Mouse (Mus musculus) lung, postnatal 14 days (tissue): ENCODE measurements at regions not wholly inside any gene's neighbourhood (a gene's known extent, or its start where the extent isn't known, plus 50 kb on each side); places are given as distances from the start of the nearest gene placed in this dataset.

Source experiments
- DNase-seq: peaks from one replicate; pipeline ENCODE4 v3.0.0; 2021

DNA sequence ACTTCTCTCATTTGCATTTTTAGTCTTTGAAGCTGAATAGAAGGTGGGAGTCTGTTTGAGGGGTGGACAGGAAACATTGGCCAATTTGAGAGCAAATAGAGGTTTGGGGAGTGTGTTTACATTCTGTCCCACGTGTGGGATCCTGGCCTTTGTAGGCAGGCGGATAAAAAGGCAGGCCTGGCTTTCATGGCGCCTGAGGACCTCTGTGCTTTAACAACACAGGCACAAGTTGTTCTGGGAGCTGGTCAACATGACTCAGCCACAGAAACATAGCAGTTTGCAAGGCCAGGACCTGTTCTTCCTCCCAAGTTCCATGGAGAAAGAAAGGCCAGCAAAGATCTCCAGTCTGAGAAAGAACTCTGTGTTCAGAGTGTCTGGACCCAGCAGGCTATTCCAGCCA, 1130.7 kb downstream of the Gsdmc2 start:
- no peak for DNase-seq

DNA sequence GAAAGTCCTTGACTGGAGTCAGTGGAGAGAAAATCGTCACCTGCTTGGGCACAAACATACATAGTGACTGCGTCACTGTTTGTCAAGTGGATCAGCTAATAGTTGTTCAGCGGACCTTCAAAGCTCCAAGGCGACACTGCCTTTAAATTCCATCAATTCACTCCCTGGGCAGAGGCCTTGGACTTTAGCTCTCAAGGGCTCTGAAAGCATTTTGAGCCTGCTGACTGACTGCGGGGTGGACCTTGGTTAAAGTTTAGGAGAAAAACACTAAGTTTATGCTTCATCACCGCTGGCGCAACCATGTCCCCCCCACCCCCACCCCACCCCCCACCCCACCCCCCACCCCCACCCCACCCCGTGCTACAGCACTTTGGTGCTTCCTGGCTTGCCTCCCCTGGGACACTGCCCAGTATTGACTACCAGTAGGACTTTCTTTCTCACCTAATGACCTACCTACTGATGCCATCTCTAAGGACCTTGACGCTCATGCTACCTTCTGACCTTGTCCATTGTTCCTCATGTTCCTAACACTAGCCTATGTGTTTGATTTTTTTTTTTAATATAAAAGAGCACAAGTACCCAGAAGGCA, 1132.3 kb downstream of the Gsdmc2 start:
- no peak for DNase-seq

DNA sequence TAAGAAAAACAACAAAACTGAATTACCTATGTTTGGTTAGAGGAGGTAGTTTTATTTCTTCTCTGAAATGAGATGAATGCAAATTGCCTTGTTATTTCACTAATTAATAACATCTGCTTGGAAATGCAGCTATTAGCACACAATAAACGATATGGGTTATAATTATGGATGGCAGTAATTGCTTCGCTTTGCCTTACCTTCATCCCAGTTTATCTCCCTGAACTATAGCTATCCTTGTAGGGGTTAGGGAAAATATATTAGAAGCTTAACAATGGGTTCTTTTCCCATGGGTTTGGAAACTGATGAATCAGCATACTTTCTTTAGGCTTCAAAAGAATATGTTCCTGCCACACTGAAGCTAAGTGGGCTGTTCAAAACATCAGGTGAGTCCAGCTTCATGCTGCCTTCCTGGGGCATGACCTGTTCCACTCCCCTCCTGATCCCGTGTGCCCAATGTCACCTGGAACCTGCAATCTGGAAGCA, 1132.9 kb downstream of the Gsdmc2 start:
- no peak for DNase-seq

DNA sequence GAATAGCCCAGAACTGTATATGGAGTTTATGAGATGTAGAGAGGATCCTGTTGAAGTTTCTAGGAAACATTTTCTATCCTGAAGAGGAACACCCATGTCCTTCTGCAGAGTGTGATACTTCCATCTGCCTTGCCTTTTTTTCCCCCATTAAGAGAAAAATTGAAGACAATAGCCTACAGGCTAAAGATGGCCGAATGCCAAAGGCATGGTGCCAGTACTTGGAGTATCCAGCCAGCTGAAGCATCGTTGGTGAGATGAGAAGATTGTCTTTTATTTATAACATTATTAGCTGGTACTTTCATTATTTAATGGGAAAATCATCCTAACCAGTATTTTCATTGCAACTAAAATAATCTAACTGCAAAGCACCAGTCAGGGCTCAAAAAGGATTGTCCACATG, 1135.4 kb downstream of the Gsdmc2 start:
- peak; percentile 17 for DNase-seq

DNA sequence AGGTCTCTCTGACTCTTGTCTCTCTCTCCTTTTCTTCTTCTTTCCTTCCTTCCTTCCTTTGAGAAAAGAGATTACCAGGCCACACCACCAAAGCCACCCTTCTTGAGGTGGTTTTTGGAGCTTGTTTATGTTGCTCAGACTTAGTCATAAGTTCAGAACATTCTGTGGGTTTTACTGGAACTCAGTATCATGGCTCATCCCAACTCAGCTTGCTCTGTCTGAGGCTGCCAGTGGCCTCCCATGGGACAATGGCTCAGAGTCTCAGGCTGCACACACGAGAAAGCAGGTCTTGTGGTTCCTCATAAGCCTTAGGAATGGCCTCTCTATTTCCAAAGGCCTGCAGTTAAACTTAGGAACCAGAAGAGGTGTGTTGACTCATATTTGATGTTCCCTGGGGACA, 1146.4 kb downstream of the Gsdmc2 start:
- DNase-seq, result no peak

DNA sequence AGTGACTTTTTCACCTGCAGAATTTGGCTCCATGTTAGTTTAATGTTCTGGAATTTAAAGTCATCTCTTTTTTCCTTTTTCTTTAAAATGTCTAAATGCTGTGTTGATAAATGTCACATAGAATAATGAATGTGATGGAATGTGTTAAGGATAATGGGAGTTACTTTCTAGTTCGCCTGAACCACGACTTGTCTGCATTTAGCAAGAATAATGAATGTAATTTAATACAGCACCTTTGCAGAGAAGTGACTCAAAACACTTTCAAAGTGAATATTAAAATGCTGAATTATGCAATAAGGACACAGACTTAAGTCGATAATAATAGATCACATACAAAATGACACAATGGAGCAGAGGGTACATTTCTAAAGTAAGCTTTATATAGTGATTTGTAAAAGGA, 1150.2 kb downstream of the Gsdmc2 start:
- DNase-seq, result no peak

DNA sequence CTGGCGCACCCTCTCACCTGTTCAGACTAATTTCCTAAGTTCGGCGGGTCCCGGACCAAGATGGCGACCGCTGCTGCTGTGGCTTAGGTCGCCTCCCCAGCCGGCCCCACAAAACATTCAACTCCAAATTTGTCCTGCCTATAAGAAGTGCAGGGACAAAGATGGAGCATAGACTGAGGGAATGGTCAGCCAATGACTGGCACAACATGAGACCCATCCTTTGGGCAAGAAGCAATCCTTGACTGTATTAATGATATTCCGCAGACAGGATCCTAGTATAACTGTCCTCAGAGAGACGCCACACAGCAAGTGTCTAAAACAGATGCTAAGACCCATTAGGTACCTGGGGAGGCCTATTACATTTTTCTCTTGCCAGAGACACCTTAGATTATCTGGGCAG, 1151.3 kb downstream of the Gsdmc2 start:
- no peak for DNase-seq

DNA sequence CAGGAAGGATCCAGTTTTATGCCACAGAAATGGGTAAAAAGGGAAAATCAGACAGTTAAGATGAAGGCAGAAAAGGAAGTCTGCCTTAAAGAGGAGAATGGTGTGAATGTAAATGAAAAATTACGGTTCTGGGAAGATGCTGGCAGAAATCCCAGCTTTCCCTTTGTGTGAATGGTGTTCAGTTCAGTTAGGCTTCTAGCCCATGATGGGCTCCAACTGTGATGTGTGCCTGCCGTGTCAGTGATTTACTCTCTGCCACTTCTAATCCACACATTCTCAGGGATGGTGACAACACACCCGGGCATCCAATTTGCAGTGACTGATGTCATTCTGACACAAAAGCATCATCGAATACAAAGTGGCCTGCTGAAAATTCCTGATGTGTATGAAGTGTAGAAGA, 1171.6 kb downstream of the Gsdmc2 start:
- no peak for DNase-seq

DNA sequence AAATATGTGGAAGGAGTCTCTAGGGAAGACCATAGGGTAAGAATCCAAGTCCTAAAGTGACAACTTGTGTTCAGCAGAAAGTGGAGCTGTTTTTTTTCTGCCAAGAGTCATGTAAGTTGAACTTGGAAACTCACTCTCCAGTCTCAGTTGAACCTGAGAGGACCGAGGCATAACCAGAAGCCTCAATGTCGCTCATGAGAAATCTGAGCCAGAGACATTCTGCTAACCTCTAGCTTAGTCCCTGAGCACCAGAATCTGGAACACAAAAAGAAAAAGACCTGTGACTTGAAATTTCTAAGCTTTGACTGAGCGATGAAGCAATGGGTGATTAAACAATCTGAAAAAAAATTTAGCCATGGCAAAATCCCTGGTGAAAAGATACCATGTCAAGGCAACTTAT, 1175.0 kb downstream of the Gsdmc2 start:
- DNase-seq, result no peak

DNA sequence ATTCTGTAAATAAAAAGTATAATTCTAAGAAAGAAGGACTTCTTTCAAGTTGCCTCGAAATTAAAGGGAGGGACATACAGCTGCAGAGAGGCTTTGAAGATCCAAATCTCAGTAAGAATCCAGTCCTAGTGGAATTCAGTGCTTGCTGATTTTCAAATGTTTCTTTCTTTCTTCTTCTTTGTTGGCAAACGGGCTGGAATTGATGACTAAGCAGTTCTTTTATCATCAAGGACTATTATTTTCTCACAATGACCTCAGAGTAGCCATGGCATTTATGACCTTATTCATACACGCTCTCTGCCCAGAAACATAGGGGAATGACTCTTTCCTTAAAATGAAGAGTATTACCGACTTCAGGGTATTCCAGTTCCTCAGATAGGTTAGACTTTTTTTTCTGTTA, 1185.9 kb downstream of the Gsdmc2 start:
- no peak for DNase-seq

DNA sequence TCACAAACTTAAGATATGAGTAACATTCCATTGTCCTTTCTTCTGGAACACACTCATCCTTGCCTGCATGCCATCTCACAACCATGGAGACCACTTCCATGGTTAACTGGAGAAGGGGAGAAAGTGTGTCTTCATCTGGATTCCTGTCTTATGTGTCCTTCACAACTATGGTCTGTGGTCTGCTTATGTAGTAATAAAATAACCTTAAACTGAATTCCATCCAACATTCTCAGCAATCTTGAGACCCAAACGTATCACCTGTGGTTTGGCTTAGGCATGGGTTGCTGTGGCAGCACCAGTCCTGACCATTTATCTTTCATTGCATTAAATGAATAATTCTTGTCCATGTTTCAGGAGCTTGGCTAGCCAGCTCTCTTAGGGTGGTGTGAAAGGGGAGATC, 1186.3 kb downstream of the Gsdmc2 start:
- DNase-seq, result no peak

DNA sequence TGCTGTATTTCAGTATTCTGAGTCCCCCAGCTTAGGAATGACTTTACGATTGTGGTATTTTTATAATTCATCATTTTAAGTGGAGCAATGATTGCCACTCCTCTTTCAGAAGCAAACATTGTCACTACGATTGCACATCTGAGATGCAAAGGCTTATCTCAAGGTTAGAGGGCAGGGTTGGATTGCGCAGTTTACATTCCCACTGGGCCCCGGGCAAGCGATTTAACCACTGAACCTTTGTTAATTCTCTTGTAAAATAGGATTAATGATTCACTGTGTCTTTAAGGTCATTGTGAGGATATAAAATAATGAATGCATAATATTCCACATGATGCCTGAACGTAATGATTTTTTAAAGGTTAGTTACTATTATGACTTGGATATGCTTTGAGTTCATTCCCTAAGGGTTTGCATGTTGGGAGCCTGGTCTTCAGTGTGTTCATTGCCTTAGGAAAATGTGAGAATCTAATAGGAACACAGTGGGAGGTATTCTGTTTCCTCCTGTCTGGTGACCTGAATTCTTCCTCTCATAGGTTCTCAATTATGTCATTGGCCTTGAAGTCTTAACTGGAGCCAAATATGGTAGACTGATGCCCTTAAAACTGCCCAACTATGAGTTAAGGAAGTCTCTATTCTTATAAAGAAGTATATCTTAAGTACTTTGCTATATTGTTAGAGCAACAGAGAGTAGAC, 1198.4 kb downstream of the Gsdmc2 start:
- no peak for DNase-seq

DNA sequence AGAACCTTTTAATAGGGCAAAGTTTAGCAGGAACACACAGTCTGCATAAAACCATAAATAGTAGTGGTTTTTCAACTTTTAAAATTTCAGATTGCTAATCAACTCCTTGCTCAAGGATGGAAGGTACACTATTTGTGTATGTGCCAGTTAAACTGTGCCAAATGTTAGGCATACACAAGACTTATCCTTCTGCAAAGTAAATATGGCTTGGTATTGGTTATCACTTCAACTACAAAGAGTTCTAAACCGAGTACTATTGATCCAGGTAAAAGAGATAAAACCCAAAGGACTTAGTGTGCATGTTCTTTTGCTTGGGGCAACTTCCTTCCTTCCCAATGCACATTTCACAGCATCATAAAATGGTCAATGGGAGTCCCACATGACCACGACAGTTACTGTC, 1200.2 kb downstream of the Gsdmc2 start:
- no peak for DNase-seq

DNA sequence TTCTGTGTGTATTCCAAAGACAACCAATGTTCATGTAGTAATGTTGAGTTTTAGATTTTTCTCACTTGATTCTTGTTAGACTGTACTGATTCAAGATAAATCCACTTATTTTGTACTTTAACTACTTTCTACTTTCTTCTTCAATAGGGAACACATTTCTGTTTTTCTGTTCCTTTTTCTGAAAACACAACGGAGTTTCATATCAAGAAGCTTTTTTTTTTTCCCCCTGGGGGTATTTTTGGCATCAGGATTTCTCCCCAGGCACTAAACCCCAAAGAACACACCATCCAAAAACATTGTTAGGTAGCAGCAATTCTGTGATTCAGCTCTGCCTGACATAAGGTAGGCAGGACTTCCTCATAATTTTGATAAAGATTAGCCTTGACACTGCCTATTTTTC, 1200.7 kb downstream of the Gsdmc2 start:
- no peak for DNase-seq

DNA sequence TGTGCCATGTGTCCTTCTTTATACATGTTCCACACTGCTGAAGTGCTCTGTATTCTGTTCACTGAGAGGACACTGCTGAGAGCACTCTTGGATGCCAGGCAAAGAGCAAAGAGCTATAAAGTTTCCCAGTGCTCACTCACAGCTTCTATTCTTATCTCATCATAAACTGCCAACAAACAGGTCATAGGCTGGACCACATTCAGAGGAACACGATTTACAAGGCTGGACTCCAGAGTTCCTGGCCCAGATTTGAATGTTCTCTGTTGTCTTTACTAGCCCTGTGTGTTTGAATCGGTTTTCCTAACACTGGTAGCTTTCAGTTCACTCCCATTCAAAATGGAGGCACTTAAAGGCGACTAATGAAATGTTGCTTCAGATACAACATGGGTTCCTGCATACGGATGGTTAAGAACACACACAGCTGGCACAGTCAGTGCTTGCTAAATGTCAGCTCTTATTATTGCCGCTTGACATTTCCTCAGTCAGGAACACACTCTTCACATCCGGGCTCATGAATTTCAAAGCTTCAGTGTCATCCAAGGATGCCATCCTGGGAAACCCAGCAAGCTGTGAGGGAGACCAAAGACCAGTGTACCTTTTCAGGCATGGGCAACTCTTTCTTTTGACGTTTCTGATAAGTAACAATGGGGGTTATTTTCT, 1203.8 kb downstream of the Gsdmc2 start:
- peak; percentile 11 for DNase-seq

DNA sequence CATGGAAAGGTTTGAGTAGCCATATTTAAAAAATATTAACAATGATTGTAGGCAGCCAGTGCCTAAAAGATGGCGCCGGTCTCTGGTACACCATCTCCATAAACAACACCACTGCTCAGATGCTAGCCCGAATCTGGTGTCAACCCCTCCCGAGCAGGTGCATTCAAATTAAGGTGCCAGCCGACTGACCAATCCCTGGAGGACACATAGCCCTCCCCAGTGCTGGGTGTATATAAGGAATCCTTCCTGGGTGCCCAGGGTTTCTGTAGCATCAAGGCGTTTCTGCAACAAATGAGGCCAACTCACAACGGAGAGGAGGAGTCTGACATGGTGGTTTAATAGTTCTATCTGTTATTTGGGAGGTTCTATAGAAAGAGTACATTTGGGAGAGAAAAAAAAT, 1219.6 kb downstream of the Gsdmc2 start:
- DNase-seq, result no peak

DNA sequence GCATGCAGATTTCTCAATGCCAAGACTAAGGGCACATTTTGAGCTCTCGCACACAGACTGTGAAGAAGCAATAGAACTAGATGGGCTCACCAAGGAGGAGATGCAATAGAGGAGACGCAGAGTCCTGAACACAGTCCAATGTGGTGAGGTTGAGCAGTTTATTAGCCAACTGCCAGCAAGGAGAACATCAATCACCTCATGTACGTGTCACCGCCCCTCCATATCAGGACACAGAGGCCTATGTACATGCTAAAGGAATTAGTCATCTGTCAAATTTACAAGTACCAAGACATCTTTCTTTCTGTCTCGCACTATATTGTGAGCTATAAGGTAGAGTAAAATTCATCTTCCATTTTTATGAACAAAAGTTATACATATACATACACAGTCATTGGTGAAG, 1228.9 kb downstream of the Gsdmc2 start:
- DNase-seq, result no peak

DNA sequence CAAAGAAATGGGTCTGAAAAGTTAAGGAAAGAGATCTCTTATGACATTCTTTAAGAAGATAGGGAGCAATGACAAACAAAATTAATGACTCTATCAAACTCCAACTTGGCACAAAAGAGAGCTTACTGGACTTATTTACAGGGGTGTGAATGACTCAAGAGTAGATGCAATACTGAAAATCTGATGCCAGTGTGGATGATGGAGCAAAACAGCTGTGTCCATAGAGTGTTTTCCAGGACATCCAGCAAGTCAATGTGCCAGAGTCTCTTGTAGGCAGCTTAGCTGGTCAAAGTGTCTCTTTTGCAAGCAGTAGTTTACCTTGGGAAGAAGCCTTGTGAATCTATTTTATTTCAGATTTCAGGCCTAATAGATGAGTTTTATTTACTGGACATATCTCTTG, 1248.2 kb downstream of the Gsdmc2 start:
- no peak for DNase-seq

DNA sequence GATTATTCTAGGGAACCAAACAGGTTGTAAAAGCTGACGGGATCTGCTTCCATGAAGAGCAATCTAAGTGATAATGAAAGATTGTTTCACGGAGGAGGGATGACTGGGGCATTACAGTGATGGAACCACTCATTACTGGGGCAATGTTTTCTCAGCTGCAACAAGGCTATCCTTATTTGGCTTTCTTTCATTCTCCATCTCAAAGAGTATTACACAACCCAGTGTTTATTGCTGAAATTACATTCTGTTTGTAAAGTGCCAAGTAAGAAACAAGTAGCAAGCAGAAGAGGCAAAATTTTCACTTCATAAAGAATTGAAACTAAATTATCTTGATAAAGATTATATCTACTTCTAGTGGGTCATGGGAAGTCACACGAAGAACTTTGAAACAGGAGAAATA, 1256.4 kb downstream of the Gsdmc2 start:
- no peak for DNase-seq

DNA sequence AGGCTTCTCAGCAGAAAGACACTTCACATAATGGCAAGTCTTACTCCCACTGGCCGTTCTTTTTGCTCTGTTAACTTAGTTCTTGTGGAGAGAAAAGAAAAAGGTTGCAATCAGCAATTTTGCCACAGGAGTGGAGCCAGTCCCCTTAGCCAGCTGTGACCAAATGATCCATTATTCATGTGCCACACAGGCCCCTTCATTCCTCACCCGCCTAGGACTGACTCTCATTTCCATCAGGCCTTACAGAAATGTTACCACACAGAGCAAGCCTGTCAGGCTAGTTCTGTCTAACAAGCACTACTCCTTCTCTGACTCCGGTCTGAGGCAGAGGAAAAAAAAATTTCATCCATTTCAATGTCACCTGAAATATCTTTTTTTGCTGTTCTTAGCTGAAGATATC, 1266.2 kb downstream of the Gsdmc2 start:
- no peak for DNase-seq

DNA sequence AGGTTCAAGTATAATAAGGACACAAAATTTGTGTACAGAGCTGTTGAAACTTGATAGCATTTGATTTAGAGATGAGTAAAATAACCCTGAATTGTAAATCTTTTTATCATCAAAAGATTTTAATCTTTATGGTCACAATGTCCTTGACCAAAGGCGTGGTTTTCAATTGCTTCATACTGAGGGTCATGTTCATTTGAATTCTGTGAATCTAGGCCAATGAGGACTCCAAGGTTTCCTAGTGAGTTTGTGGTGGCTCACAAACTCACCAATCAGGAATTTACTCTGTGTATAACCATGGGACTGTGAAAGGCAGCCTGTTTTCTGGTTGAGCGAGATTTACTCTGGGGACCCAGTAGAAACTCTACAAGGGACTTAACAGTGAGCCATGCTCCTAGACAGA, 1269.2 kb downstream of the Gsdmc2 start:
- no peak for DNase-seq

DNA sequence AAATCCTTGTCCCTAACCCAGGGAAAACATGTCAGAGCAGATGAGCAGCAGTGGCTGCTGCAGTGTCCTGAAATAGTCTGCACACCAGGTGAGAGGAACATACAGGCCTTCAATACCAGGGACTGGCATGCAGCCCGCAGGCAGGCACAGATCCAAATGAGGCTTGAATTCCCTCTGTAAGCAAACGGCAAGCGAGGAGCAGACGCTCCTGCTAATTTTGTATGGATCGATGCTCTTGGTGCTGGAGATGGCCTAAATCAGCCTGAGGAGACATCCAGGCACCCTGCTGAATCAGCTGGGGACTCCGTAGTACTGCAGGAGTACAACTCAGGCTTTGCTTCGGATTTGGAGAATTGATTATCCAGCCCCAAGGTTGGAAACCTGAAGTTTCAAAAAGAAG, 1273.2 kb downstream of the Gsdmc2 start:
- DNase-seq, result no peak

DNA sequence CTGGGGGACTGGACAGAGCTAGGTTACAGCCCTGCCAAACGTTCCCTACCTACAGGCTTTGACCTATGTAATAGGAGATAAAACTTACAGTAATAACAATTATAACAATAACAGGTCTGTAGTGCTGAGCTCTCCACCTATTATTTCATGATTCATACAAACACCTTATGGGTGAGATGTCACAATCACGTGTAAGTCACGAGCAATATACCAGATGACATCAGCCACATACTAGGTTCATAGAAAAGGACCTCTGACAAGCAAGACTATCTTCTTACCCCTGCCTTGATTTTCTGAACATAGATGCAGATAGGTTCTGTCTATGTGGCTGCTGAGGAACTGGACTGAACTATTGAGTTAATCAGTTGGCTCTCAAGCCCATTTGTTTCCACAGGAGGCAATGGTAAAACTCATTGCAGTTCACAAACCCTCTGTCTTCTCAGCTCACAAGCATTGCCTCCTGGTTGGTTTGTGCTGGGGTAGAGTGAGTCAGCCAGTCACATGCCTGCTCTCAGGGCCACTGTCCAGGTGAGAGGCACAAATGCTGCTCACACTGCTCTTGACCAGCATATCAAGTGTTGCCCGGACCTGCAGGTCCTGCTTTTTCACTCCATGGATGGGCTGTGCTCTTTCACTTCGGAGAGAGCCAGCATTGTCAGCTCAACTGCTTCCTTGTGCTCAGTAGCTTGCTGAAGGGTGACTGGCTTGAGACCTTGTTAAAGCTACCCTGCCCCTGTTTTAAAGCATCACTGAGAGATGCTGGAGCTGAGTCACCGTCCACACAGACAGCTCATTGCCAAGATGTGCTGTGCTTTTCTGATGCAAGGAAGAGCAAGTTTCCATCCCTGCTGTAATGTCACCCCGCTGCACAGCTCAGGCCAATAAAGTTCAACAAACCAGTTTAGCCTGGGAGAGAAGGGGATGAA, 1275.9 kb downstream of the Gsdmc2 start:
- DNase-seq, result no peak
